Mouse (Mus musculus): Measurements from ENCODE around the gene Tesk1. TPM values are rescaled to one million over a fixed set of nuclear protein-coding genes. Genes with fewer than 3 reads are reported as not detected.

Gene Tesk1
- polyA plus RNA-seq, 1 experiment from 2014 or later, result 0.15 TPM

DNA sequence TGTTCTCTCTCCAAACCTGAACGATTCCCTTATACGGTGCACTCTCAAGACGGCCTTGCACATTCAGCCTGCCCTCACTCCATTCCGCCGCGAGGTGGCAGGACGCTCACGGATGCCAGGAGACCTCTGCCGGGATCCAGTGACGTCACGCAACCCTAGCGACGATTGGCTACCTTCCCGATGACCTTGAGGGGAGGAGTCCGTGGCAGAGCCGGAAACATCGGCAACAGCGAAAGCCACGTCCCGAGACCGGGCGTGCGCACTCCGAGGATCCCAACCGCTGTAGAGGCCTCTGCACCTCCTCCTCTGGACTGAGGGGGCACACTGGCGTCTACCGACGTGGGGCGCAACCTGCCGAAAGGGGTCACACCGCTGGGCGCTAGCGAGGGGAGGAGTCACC, 305 bp downstream of the Tesk1 start:
- H3K9me3 ChIP-seq (replicated peaks; ENCODE audit: control insufficient read depth, low read length), result no peaks in the 10 kb centered on the region
- ATAC-seq (ENCODE audit: low read depth), result peak; percentile 87
- under 1% methylated on average over 33 of the region's 33 CpGs for WGBS (ENCODE audit: insufficient replicate concordance)
- peak overlapping the region; percentile 97 for H3K4me2 ChIP-seq (ENCODE audit: low read depth, low read length)
- no peaks in the 10 kb centered on the region; the same call in 1 of the 2 replicates for H3K36me3 ChIP-seq (ENCODE audit: control insufficient read depth, insufficient read depth)
- peak overlapping the region; percentile 76 for H3K9ac ChIP-seq (ENCODE audit: low read depth, low read length)
- H3K4me3 ChIP-seq (ENCODE audit: low read depth, low read length), result peak overlapping the region; percentile 72
- peak overlapping the region; percentile 83 for H3K27ac ChIP-seq (ENCODE audit: low read length)
- H3K4me1 ChIP-seq (ENCODE audit: control insufficient read depth, low read depth, low read length), result peaks cover 12% of the 10 kb centered on the region
- peaks cover 15% of the 10 kb centered on the region for H3K27me3 ChIP-seq (ENCODE audit: control insufficient read depth, insufficient read depth, low read depth, low read length)

DNA sequence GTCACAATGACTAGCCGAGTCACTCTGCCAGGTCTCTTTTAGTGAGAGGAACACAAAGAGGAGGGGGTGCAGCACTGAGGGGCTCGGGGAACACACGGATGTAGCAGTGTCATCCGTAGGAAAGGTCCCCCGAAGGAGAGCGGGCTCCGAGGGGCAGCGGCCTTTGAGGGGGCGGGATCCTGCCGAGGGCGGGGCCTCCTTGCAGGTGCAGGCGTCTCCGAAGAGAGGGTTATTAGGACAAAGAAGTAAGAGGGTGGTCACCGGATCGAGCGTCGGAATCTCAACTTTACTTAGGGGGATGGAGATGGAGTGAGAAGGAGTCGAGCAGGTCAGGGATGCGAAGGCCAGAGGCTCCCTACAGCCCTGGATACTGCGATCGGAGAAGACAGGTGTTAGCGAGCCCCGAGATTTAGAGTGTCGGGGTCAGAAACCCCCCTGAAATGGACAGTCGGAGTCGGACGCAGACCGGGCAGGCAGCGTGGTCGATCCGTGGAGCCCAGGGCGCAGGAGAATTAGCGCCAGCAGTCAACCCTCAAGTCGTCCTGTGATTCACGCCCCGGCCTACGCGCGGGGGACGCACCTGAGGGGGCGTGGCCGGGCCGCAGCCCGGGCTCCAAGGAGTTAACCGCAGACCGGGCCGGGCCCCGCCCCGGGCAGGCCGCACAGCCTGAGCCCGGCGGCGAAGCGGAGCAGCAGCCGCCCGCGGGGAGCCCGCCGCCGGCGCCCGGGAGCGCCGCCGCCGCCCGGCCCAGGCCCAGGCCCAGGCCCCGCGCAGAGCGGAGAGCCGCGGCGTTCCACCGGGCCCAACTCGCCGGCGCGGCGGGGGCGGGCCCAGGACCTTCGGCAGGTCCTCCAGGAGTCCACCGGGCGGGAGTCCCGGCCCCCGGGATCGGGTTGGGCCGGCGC, 970 bp downstream of the Tesk1 start:
- Histone ChIP-seq H3K27me3 (ENCODE audit: control insufficient read depth, insufficient read depth, low read depth, low read length) (peaks cover 15% of the 10 kb centered on the region), H3K36me3 (ENCODE audit: control insufficient read depth, insufficient read depth) (no peaks in the 10 kb centered on the region; the same call in 1 of the 2 replicates), H3K4me1 (ENCODE audit: control insufficient read depth, low read depth, low read length) (peaks cover 12% of the 10 kb centered on the region), H3K9ac (ENCODE audit: low read depth, low read length) (peak overlapping the region; percentile 76), H3K9me3 (replicated peaks; ENCODE audit: control insufficient read depth, low read length) (no peaks in the 10 kb centered on the region), H3K27ac (ENCODE audit: low read length) (peak overlapping the region; percentile 83), H3K4me2 (ENCODE audit: low read depth, low read length) (peak overlapping the region; percentile 97), H3K4me3 (ENCODE audit: low read depth, low read length) (peak overlapping the region; percentile 72)
- peak; percentile 72 for ATAC-seq (ENCODE audit: low read depth)
- WGBS (ENCODE audit: insufficient replicate concordance), result 0% methylated on average over 62 of the region's 88 CpGs

DNA sequence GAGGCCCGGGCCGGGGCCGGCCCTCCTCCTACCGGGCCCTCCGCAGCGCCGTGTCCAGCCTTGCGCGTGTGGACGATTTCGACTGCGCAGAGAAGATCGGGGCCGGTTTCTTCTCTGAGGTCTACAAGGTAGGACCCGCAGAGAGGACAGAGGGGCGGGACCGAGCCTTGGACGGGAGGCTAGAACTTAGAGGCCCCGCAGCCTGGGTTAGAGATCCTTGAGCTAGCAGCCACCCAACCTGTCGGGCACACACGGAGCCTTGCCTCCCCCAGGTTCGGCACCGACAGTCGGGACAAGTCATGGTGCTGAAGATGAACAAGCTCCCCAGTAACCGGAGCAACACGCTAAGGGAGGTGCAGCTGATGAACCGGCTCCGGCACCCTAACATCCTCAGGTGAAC, 1.8 kb downstream of the Tesk1 start:
- WGBS (ENCODE audit: insufficient replicate concordance), result 4% methylated on average over 27 of the region's 28 CpGs
- Histone ChIP-seq H3K4me1 (ENCODE audit: control insufficient read depth, low read depth, low read length) (peaks cover 12% of the 10 kb centered on the region), H3K9ac (ENCODE audit: low read depth, low read length) (peak overlapping the region; percentile 76), H3K27me3 (ENCODE audit: control insufficient read depth, insufficient read depth, low read depth, low read length) (peaks cover 15% of the 10 kb centered on the region), H3K9me3 (replicated peaks; ENCODE audit: control insufficient read depth, low read length) (no peaks in the 10 kb centered on the region), H3K4me3 (ENCODE audit: low read depth, low read length) (peak overlapping the region; percentile 72), H3K27ac (ENCODE audit: low read length) (no peak overlapping the region), H3K4me2 (ENCODE audit: low read depth, low read length) (peak overlapping the region; percentile 97), H3K36me3 (ENCODE audit: control insufficient read depth, insufficient read depth) (no peaks in the 10 kb centered on the region; the same call in 1 of the 2 replicates)
- no peak for ATAC-seq (ENCODE audit: low read depth)

DNA sequence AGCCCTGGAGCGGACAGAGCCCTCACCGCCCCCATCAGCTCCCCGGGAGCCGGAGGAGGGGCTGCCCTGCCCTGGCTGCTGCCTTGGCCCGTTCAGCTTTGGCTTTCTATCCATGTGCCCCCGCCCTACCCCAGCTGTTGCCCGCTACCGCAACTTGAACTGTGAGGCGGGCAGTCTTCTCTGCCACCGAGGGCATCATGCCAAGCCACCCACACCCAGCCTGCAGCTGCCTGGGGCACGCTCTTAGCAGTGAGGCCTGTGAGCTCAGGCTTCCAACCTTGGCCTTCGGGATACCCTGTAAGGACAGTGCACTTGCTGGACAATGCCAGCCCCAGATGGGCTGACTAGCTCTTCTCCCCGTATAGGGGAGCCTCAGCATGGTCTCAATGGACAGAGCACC, 5.5 kb downstream of the Tesk1 start:
- H3K4me3 ChIP-seq (ENCODE audit: low read depth, low read length), result no peak overlapping the region
- H3K4me1 ChIP-seq (ENCODE audit: control insufficient read depth, low read depth, low read length), result peaks cover 12% of the 10 kb centered on the region
- no peaks in the 10 kb centered on the region; the same call in 1 of the 2 replicates for H3K36me3 ChIP-seq (ENCODE audit: control insufficient read depth, insufficient read depth)
- H3K4me2 ChIP-seq (ENCODE audit: low read depth, low read length), result no peak overlapping the region
- no peak for ATAC-seq (ENCODE audit: low read depth)
- no peaks in the 10 kb centered on the region for H3K9me3 ChIP-seq (replicated peaks; ENCODE audit: control insufficient read depth, low read length)
- 81% methylated on average over 13 of the region's 13 CpGs for WGBS (ENCODE audit: insufficient replicate concordance)
- H3K9ac ChIP-seq (ENCODE audit: low read depth, low read length), result no peak overlapping the region
- H3K27ac ChIP-seq (ENCODE audit: low read length), result no peak overlapping the region
- H3K27me3 ChIP-seq (ENCODE audit: control insufficient read depth, insufficient read depth, low read depth, low read length), result peaks cover 22% of the 10 kb centered on the region

DNA sequence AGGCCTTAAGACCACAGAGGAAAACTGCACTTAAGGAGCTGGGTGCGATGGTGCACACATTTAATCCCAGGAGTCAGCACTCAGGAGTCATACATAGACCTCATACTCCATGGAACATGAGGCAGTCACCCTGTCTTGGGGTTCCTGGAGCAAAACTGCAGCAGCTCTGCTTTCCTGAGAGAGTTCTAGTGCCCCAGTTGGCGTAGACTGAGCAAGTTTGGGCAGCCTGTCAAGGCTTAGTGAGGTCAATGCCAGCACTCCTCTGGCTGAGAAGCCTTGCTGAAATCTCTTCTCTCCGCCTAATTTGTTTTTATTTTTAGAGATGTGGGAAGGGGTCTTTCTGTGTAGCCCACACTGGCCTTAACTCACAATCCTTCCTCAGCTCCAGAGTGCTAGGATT, 6.8 kb downstream of the Tesk1 start:
- 66% methylated on average over 3 of the region's 3 CpGs for WGBS (ENCODE audit: insufficient replicate concordance)
- H3K27ac ChIP-seq (ENCODE audit: low read length), result no peak overlapping the region
- no peaks in the 10 kb centered on the region; the same call in 1 of the 2 replicates for H3K36me3 ChIP-seq (ENCODE audit: control insufficient read depth, insufficient read depth)
- no peak for ATAC-seq (ENCODE audit: low read depth)
- peaks cover 23% of the 10 kb centered on the region for H3K27me3 ChIP-seq (ENCODE audit: control insufficient read depth, insufficient read depth, low read depth, low read length)
- peaks cover under 1% of the 10 kb centered on the region; the same call in 1 of the 2 replicates for H3K4me1 ChIP-seq (ENCODE audit: control insufficient read depth, low read depth, low read length)
- no peak overlapping the region for H3K4me3 ChIP-seq (ENCODE audit: low read depth, low read length)
- no peak overlapping the region for H3K4me2 ChIP-seq (ENCODE audit: low read depth, low read length)
- no peaks in the 10 kb centered on the region for H3K9me3 ChIP-seq (replicated peaks; ENCODE audit: control insufficient read depth, low read length)
- no peak overlapping the region for H3K9ac ChIP-seq (ENCODE audit: low read depth, low read length)

DNA sequence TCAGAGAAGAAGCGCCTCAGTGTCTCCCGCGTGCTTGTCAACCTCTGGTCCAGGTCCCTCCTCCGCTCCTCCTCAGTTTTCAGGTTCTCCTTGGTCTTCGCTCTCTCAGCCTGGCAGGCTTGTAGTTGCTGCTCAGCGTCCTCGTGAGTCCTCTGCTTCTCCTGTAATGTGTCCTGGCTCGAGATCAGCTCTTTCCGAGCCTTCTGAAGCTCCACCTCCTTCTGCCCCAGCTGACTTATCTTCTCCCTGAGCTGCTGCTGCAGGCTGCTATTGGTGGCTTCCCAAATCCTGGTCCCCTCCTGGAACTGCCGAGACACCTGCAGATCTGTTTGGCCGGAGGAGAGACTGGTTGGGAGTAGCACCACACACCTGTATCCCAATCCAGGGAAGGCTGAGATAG, 10.6 kb downstream of the Tesk1 start:
- Histone ChIP-seq H3K9ac (ENCODE audit: low read depth, low read length) (no peak overlapping the region), H3K9me3 (replicated peaks; ENCODE audit: control insufficient read depth, low read length) (no peaks in the 10 kb centered on the region), H3K4me2 (ENCODE audit: low read depth, low read length) (no peak overlapping the region), H3K36me3 (ENCODE audit: control insufficient read depth, insufficient read depth) (no peaks in the 10 kb centered on the region), H3K4me3 (ENCODE audit: low read depth, low read length) (no peak overlapping the region), H3K27me3 (ENCODE audit: control insufficient read depth, insufficient read depth, low read depth, low read length) (peaks cover 33% of the 10 kb centered on the region), H3K27ac (ENCODE audit: low read length) (no peak overlapping the region), H3K4me1 (ENCODE audit: control insufficient read depth, low read depth, low read length) (no peaks in the 10 kb centered on the region)
- no peak for ATAC-seq (ENCODE audit: low read depth)
- 41% methylated on average over 11 of the region's 11 CpGs for WGBS (ENCODE audit: insufficient replicate concordance)

DNA sequence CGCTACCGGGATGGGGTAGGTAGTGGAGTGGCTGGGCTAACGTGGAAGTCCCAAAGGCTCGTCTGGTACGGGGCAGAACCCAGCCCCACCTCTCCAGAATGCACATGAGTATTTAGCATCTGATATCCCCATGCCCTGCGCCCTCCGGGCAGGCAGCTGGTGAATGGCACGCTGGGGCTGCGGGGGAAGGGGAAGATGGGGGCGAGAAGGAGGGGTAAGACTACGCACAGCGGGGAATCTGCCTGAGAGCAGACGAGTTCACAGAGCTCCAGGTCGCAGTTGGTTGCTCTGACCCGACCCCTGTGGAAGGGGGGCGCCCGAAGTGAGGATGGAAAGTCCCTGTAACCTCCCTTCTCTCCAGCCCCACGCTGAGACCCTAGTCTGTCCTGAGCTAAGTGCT, 11.7 kb downstream of the Tesk1 start:
- Histone ChIP-seq H3K9ac (ENCODE audit: low read depth, low read length) (no peak overlapping the region), H3K4me3 (ENCODE audit: low read depth, low read length) (no peak overlapping the region)
- 1% methylated on average over 18 of the region's 18 CpGs for WGBS (ENCODE audit: insufficient replicate concordance)

DNA sequence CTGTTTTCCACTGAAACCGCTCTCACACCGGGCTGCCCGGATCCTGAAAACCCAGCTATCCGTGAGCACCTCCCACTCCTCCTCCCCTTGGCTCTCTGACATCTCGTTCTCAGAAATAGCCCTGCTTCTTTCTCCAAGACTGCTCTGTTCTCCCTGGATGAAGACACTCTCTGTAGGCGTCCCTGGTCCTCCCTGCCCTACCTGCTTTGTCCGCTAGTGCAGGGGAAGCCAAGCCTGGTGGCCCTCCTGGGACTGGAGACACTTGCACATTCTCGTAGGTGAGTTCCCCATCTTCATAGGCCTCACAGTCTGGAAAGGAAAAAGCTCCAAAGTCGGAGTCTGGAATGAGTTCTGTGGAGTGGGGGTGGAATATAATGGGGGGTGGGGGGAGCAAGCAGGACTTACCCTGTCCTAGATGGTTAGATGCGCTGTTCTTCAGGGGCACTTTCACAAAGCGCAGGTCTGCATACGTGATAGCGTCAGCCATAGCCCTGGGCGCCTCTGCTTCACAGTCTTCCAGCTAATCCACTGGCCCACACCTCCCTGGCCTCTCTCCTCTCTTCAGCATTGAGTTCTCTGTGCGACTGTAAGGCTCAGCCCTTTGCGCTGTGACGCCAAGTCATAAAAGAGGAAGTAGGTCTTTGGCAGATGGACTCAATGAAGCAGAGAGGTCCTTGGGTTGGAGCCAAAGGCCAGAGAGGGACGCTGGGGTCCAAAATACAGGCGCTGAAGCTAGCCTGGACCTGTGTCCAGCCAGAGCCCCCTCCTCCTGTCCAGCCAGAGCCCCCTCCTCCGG, 12.5 kb downstream of the Tesk1 start, which contains the start of gene Cd72:
Gene Cd72, minus strand, starts transcription at position 588 of the 796 bp plus-strand sequence.
- no peaks in the 10 kb centered on the region for H3K4me1 ChIP-seq (ENCODE audit: control insufficient read depth, low read depth, low read length)
- H3K4me3 ChIP-seq (ENCODE audit: low read depth, low read length), result no peak within 1 kb of the TSS
- no peak within 1 kb of the TSS for H3K4me2 ChIP-seq (ENCODE audit: low read depth, low read length)
- peaks cover 33% of the 10 kb centered on the region for H3K27me3 ChIP-seq (ENCODE audit: control insufficient read depth, insufficient read depth, low read depth, low read length)
- ATAC-seq (ENCODE audit: low read depth), result no peak
- no peak within 1 kb of the TSS for H3K9ac ChIP-seq (ENCODE audit: low read depth, low read length)
- H3K9me3 ChIP-seq (replicated peaks; ENCODE audit: control insufficient read depth, low read length), result no peaks in the 10 kb centered on the region
- 15% methylated on average over 20 of the region's 20 CpGs for WGBS (ENCODE audit: insufficient replicate concordance)
- no peak within 1 kb of the TSS for H3K27ac ChIP-seq (ENCODE audit: low read length)
- H3K36me3 ChIP-seq (ENCODE audit: control insufficient read depth, insufficient read depth), result no peaks in the 10 kb centered on the region

More for the DNA sequence above, 11.7 kb downstream of the Tesk1 start:
- Histone ChIP-seq H3K27ac (ENCODE audit: low read length) (no peak overlapping the region), H3K4me2 (ENCODE audit: low read depth, low read length) (no peak overlapping the region), H3K27me3 (ENCODE audit: control insufficient read depth, insufficient read depth, low read depth, low read length) (peaks cover 33% of the 10 kb centered on the region), H3K4me1 (ENCODE audit: control insufficient read depth, low read depth, low read length) (no peaks in the 10 kb centered on the region), H3K9me3 (replicated peaks; ENCODE audit: control insufficient read depth, low read length) (no peaks in the 10 kb centered on the region), H3K36me3 (ENCODE audit: control insufficient read depth, insufficient read depth) (no peaks in the 10 kb centered on the region)
- ATAC-seq (ENCODE audit: low read depth), result no peak

Data from liver, embryonic 16.5 days (tissue).